Mouse (Mus musculus): ENCODE measurements around the gene Dagla.

The Dagla gene

GRCm38 (mm10) chr19:10277759-10278158 is 26.9 kb downstream of the Dagla start:
- peak; percentile 91 for DNase-seq

GRCm38 (mm10) chr19:10277331-10277730 is 27.3 kb downstream of the Dagla start:
- DNase-seq: peak; percentile 68

GRCm38 (mm10) chr19:10276483-10277144 is 28.1 kb downstream of the Dagla start:
- DNase-seq: no peak

- no peak for DNase-seq
Measured at GRCm38 (mm10) chr19:10274056-10274455, 30.6 kb downstream of the Dagla start.

GRCm38 (mm10) chr19:10272746-10273145 is 31.9 kb downstream of the Dagla start:
- no peak for DNase-seq

- DNase-seq: no peak
Measured at GRCm38 (mm10) chr19:10271592-10271991, 33.1 kb downstream of the Dagla start.

GRCm38 (mm10) chr19:10270356-10270755 is 34.3 kb downstream of the Dagla start:
- no peak for DNase-seq

- DNase-seq: no peak
Measured at GRCm38 (mm10) chr19:10268851-10269250, 35.8 kb downstream of the Dagla start.

- peak; percentile 78 for DNase-seq
Measured at GRCm38 (mm10) chr19:10267953-10268352, 36.7 kb downstream of the Dagla start.

GRCm38 (mm10) chr19:10267057-10267456 is 37.6 kb downstream of the Dagla start:
- DNase-seq: peak; percentile 38

- peak; percentile 79 for DNase-seq
Measured at GRCm38 (mm10) chr19:10266196-10266850, 38.4 kb downstream of the Dagla start.

- DNase-seq: no peak
Measured at GRCm38 (mm10) chr19:10261369-10261768, 43.3 kb downstream of the Dagla start.

- peak; percentile 53 for DNase-seq
Measured at GRCm38 (mm10) chr19:10258279-10259011, 46.2 kb downstream of the Dagla start.

GRCm38 (mm10) chr19:10248128-10248527 is 56.5 kb downstream of the Dagla start:
- no peak for DNase-seq

GRCm38 (mm10) chr19:10247165-10247564 is 57.5 kb downstream of the Dagla start:
- DNase-seq: no peak

GRCm38 (mm10) chr19:10244183-10244582 is 60.5 kb downstream of the Dagla start:
- peak; percentile 43 for DNase-seq

GRCm38 (mm10) chr19:10242916-10243315 is 61.8 kb downstream of the Dagla start:
- DNase-seq: no peak

- DNase-seq: peak; percentile 66
Measured at GRCm38 (mm10) chr19:10240654-10241305, 63.9 kb downstream of the Dagla start, which contains the start of gene Myrf. Gene Myrf, minus strand, starts transcription at chr19:10240748.

- DNase-seq: no peak
Measured at GRCm38 (mm10) chr19:10239975-10240653, 64.6 kb downstream of the Dagla start.

- DNase-seq: no peak
Measured at GRCm38 (mm10) chr19:10239419-10239818, 65.3 kb downstream of the Dagla start.

- no peak for DNase-seq
Measured at GRCm38 (mm10) chr19:10238477-10238876, 66.2 kb downstream of the Dagla start.

GRCm38 (mm10) chr19:10235784-10236565 is 68.7 kb downstream of the Dagla start:
- DNase-seq: peak; percentile 80

All from kidney, adult 11 months (tissue).